23 mouse cellular contexts compared by ENCODE assay signal in the genomic region with DNA sequence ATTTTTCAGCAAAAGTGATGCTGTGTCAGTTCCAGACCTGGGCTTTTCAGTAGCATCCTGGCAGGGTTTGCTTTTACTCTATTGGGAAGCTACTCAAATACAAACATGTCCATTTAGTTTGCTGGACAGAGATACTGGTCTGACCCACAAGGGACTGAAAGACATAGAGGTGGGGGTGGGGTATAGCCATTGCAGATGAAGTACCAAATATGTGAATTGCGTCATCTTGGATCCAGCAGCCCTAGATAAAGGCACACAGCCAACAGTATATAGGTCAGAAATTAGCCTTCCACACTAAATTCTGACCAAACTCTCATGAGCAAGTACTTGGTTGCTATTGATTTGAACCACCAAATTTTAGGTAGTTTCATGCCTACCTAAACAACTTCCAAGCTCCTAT. TPM values are rescaled to one million over a fixed set of nuclear protein-coding genes. Genes with fewer than 3 reads are reported as not detected.
"Had no signal": no experiment of that assay in that cellular context is flagged by ENCODE, and none has a peak within 500 bp of the region (broad histone marks: within the 10 kb centered on the region; RNA-seq: fewer than 3 reads in every experiment).

No protein-coding gene starts in this region.

- H3K4me1 ChIP-seq: heart, embryonic 10.5 days; heart, embryonic 12.5 days; hindbrain, embryonic 10.5 days; hindbrain, embryonic 12.5 days; kidney, embryonic 15.5 days; limb, embryonic 10.5 days; limb, embryonic 12.5 days had no signal

- H3K4me3 ChIP-seq: heart, embryonic 10.5 days; heart, embryonic 12.5 days; hindbrain, embryonic 10.5 days; hindbrain, embryonic 12.5 days; kidney, embryonic 15.5 days; left cerebral cortex, adult 2 months; limb, embryonic 10.5 days; limb, embryonic 12.5 days had no signal

- H3K36me3 ChIP-seq: heart, embryonic 10.5 days; heart, embryonic 12.5 days; hindbrain, embryonic 10.5 days; hindbrain, embryonic 12.5 days; kidney, embryonic 15.5 days; limb, embryonic 10.5 days; limb, embryonic 12.5 days had no signal

- H3K27me3 ChIP-seq: heart, embryonic 12.5 days; hindbrain, embryonic 12.5 days; kidney, embryonic 15.5 days; limb, embryonic 12.5 days had no signal

- H3K9me3 ChIP-seq: heart, embryonic 10.5 days; heart, embryonic 12.5 days; hindbrain, embryonic 10.5 days; hindbrain, embryonic 12.5 days; kidney, embryonic 15.5 days; limb, embryonic 10.5 days; limb, embryonic 12.5 days had no signal

- H3K9ac ChIP-seq: heart, embryonic 12.5 days; hindbrain, embryonic 12.5 days; hindbrain, embryonic 14.5 days; kidney, embryonic 15.5 days; limb, embryonic 12.5 days had no signal

- H3K4me2 ChIP-seq: heart, embryonic 12.5 days; hindbrain, embryonic 12.5 days; hindbrain, embryonic 14.5 days; kidney, embryonic 15.5 days; limb, embryonic 12.5 days had no signal

- ATAC-seq: hindbrain, postnatal 0 days; intestine, embryonic 16.5 days had no signal

- DNase-seq: gastrocnemius, postnatal 14 days; heart, adult 18-20 months; heart, postnatal 10 days; heart, postnatal 4 days; kidney, adult 11 months; kidney, adult 2 months; kidney, adult 9 months; kidney, postnatal 14 days; kidney, postnatal 36 days; liver had no signal

- H3K27ac ChIP-seq: heart, embryonic 10.5 days; hindbrain, embryonic 10.5 days; hindbrain, embryonic 12.5 days; hindbrain, embryonic 14.5 days; hindbrain, postnatal 0 days; kidney, embryonic 15.5 days; kidney, postnatal 0 days; left cerebral cortex, adult 2 months; limb, embryonic 10.5 days; limb, embryonic 12.5 days had no signal

RNA-seq across cellular contexts. Expression of a gene that starts 14.8 kb away (rescaled TPM):
- total RNA-seq: granulocyte monocyte progenitor cell, adult 5-6 weeks had no signal
